8 mouse cellular contexts compared by ENCODE assay signal in genomic region chr3:131112573-131112955, GRCm38 (mm10). TPM values are rescaled to one million over a fixed set of nuclear protein-coding genes. Genes with fewer than 3 reads are reported as not detected.
DNase-seq lines count a peak whose midpoint lies in the region; ATAC-seq and TF ChIP-seq lines count a peak whose summit lies in the region.

No protein-coding gene starts in this region.

- peaks cover 24% of the 10 kb centered on the region for H3K4me1 ChIP-seq in heart, embryonic 16.5 days (ENCODE audit: control insufficient read depth, insufficient read depth, low read length)
- H3K4me1 ChIP-seq in hindbrain, postnatal 0 days (ENCODE audit: insufficient read depth, low read length): 0 out of 2 replicates have a peak, but pooled peaks cover 5% of the 10 kb centered on the region

- H3K79me2 ChIP-seq in myocyte (ENCODE audit: control insufficient read depth, insufficient read depth): peaks cover 14% of the 10 kb centered on the region

- no peak for DNase-seq in heart, postnatal 14 days
- no peak for DNase-seq in hindbrain, postnatal 0 days (ENCODE audit: low spot score)
- DNase-seq in cerebellum, postnatal 25 days: no peak
- DNase-seq in urinary bladder, postnatal 25 days (ENCODE audit: low spot score): no peak

- H3K9me3 ChIP-seq in heart, embryonic 16.5 days (replicated peaks; ENCODE audit: control insufficient read depth, low read length): no peaks in the 10 kb centered on the region
- no peaks in the 10 kb centered on the region for H3K9me3 ChIP-seq in hindbrain, postnatal 0 days (ENCODE audit: low read length)

- H3K27ac ChIP-seq in heart, embryonic 16.5 days (ENCODE audit: low read length): no peak overlapping the region
- H3K27ac ChIP-seq in hindbrain, postnatal 0 days: no peak overlapping the region

- H3K9ac ChIP-seq in heart, embryonic 16.5 days (ENCODE audit: low read length): peak overlapping the region; percentile 76
- H3K9ac ChIP-seq in hindbrain, postnatal 0 days (replicated peaks; ENCODE audit: low read length): peak overlapping the region; percentile 38; the same call in 1 of the 2 replicates

- ATAC-seq in heart, embryonic 16.5 days (replicated peaks; ENCODE audit: extremely low read depth, insufficient read depth, low FRiP score): no peak
- peak; percentile 12 for ATAC-seq in activated CD4-positive, CD25-positive, alpha-beta regulatory T cell, adult 4 months
- ATAC-seq in hindbrain, postnatal 0 days: no peak
- no peak for ATAC-seq in erythroblast, adult 5-6 weeks (replicated peaks; ENCODE audit: low FRiP score, poor library complexity, severe bottlenecking)

- peak overlapping the region; percentile 72 for H3ac ChIP-seq in myocyte (ENCODE audit: control insufficient read depth, insufficient read length)

- peaks cover 41% of the 10 kb centered on the region for H3K27me3 ChIP-seq in heart, embryonic 16.5 days (ENCODE audit: control insufficient read depth, insufficient read depth, low read length)
- H3K27me3 ChIP-seq in hindbrain, postnatal 0 days (ENCODE audit: insufficient read depth, low read length): peaks cover 14% of the 10 kb centered on the region
- H3K27me3 ChIP-seq in myocyte (ENCODE audit: control insufficient read depth, insufficient read depth, insufficient read length): no peaks in the 10 kb centered on the region

- peak overlapping the region; percentile 64 for H3K4me3 ChIP-seq in heart, embryonic 16.5 days (ENCODE audit: low read length)
- peak overlapping the region; percentile 46 for H3K4me3 ChIP-seq in hindbrain, postnatal 0 days (ENCODE audit: low read length)
- peak overlapping the region; percentile 95 for H3K4me3 ChIP-seq in myocyte

- H3K4me2 ChIP-seq in heart, embryonic 16.5 days (ENCODE audit: low read depth, low read length): peak overlapping the region; percentile 96
- H3K4me2 ChIP-seq in hindbrain, postnatal 0 days (ENCODE audit: low read depth, low read length): peak overlapping the region; percentile 78
- H3K4me2 ChIP-seq in myocyte (ENCODE audit: low read depth): peak overlapping the region; percentile 88

- intact Hi-C loops in heart, postnatal 14 days (cut with DNase I): loop anchor here (10.0 kb wide), 1 partner anchor 378 kb away; the partner anchor contains the start of gene Rpl34

- TF ChIP-seq POLR2A in myocyte (IDR thresholded peaks at IDR 0.05; ENCODE audit: insufficient read length, low read depth): no peak

- H3K36me3 ChIP-seq in heart, embryonic 16.5 days (ENCODE audit: control insufficient read depth, insufficient read depth): no peaks in the 10 kb centered on the region
- H3K36me3 ChIP-seq in hindbrain, postnatal 0 days (ENCODE audit: insufficient read depth, low read length): no peaks in the 10 kb centered on the region
- H3K36me3 ChIP-seq in myocyte (ENCODE audit: control insufficient read depth, insufficient read depth): peaks cover 8% of the 10 kb centered on the region

- WGBS in heart, embryonic 16.5 days: under 1% methylated on average over 7 of the region's 7 CpGs
- 1% methylated on average over 7 of the region's 7 CpGs for WGBS in hindbrain, postnatal 0 days

- TF ChIP-seq CTCF in hindbrain, postnatal 0 days (IDR thresholded peaks at IDR 0.05; ENCODE audit: low read depth): no peak

TF ChIP-seq in myocyte, 11 proteins besides CTCF, POLR2A, EP300 and RAD21:
- TF ChIP-seq USF1 (IDR thresholded peaks at IDR 0.05; ENCODE audit: low read depth) (no peak), CEBPB (IDR thresholded peaks at IDR 0.05; ENCODE audit: insufficient read depth, poor library complexity, severe bottlenecking) (no peak), POLR2AphosphoS2 (IDR thresholded peaks at IDR 0.05; ENCODE audit: insufficient read length, low read depth) (no peak), TCF3 (IDR thresholded peaks at IDR 0.05; ENCODE audit: insufficient read length, low read depth) (no peak), MYOG (IDR thresholded peaks at IDR 0.05; ENCODE audit: control insufficient read depth in 1 of 3, insufficient read depth in 1 of 3, insufficient read length in 2 of 3, low read depth in 2 of 3) (no peak)

RNA-seq across cellular contexts. Expression of gene Lef1, which starts 2.3 kb away (rescaled TPM):
- 14.8 and 38.4 TPM in 2 replicates for polyA plus RNA-seq in heart, embryonic 16.5 days (2015; fragmentation: Nextera tagmentation; extraction: Ambion mirVana)
- 1 to 10 TPM in 1 of 2 experiments, under 1 TPM in 1; 0.72 to 4.4 TPM for total RNA-seq in heart, postnatal 14 days (2021)
- 100 to 1,000 TPM; 175 to 182 TPM for polyA plus RNA-seq in activated CD4-positive, CD25-positive, alpha-beta regulatory T cell, adult 4 months (2017; shearing (Covaris generic))
- 5.6 and 7.2 TPM in 2 replicates for total RNA-seq in hindbrain, postnatal 0 days (2014; rRNA removed)
- polyA plus RNA-seq in hindbrain, postnatal 0 days (2015; fragmentation: Nextera tagmentation; extraction: Ambion mirVana): 6.4 and 7.2 TPM in 2 replicates
- 4.5 TPM for polyA plus RNA-seq in myocyte (2012; fragmentation: generic; extraction: Trizol)
- total RNA-seq in erythroblast, adult 5-6 weeks (2015; ENCODE audit: low replicate concordance): not detected in 2 replicates
- total RNA-seq in erythroblast, adult 5-6 weeks (2017; ENCODE audit: low replicate concordance): 0.14 and 0.60 TPM in 2 replicates
